Mouse (Mus musculus): ENCODE data around the gene Gclm. TPM values are rescaled to one million over a fixed set of nuclear protein-coding genes. Genes with fewer than 3 reads are reported as not detected.
"Not testable (repeated sequence)": the region's sequence is repeated elsewhere in the genome, so short reads cannot be mapped to it uniquely, and the experiment has no call there.

The Gclm gene
- total and polyA plus RNA-seq, 3 experiments, result 115 to 491 (median 394) TPM

GRCm38 (mm10) chr3:122246986-122247767, 1.8 kb downstream of the Gclm start:
- peak; percentile 58 for ATAC-seq (ENCODE audit: extremely low read depth, insufficient number of reproducible peaks, low FRiP score, poor library complexity, severe bottlenecking)
- DNase-seq (ENCODE audit: low spot score), result peak; percentile 37
- peaks cover 50% of the 10 kb centered on the region for H3K4me1 ChIP-seq (ENCODE audit: insufficient read depth, low read depth, low read length)
- no peaks in the 10 kb centered on the region for H3K9me3 ChIP-seq (replicated peaks)
- H3K36me3 ChIP-seq (replicated peaks), result peaks cover 33% of the 10 kb centered on the region
- TF ChIP-seq POLR2AphosphoS5 (IDR thresholded peaks at IDR 0.05; ENCODE audit: insufficient replicate concordance, low read depth, low read length), result no peak
- peak; percentile 63 for TF ChIP-seq TAL1 (conservative IDR thresholded peaks at IDR 0.05; ENCODE audit: low read depth, low read length)
- H3K4me3 ChIP-seq (ENCODE audit: low read depth, low read length), result peak overlapping the region; percentile 96
- H3K27me3 ChIP-seq (ENCODE audit: insufficient read depth, low read length), result no peaks in the 10 kb centered on the region

- peaks cover 51% of the 10 kb centered on the region for H3K4me1 ChIP-seq (ENCODE audit: insufficient read depth, low read depth, low read length)
- no peak for DNase-seq (ENCODE audit: low spot score)
- no peaks in the 10 kb centered on the region for H3K27me3 ChIP-seq (ENCODE audit: insufficient read depth, low read length)
- H3K9me3 ChIP-seq (replicated peaks), result no peaks in the 10 kb centered on the region
- peaks cover 37% of the 10 kb centered on the region for H3K36me3 ChIP-seq (replicated peaks)
- TF ChIP-seq GATA1 (IDR thresholded peaks at IDR 0.05; ENCODE audit: borderline replicate concordance, low read length), result no peak
- no peak for TF ChIP-seq TAL1 (conservative IDR thresholded peaks at IDR 0.05; ENCODE audit: low read depth, low read length)
- TF ChIP-seq CTCF (IDR thresholded peaks at IDR 0.05; ENCODE audit: low read depth, low read length), result no peak
- TF ChIP-seq POLR2AphosphoS5 (IDR thresholded peaks at IDR 0.05; ENCODE audit: insufficient replicate concordance, low read depth, low read length), result no peak
- no peak for TF ChIP-seq GATA2 (IDR thresholded peaks at IDR 0.05; ENCODE audit: borderline replicate concordance, low read depth, low read length)
- peak; percentile 16 for ATAC-seq (ENCODE audit: extremely low read depth, insufficient number of reproducible peaks, low FRiP score, poor library complexity, severe bottlenecking)
- peak overlapping the region; percentile 96 for H3K4me3 ChIP-seq (ENCODE audit: low read depth, low read length)
Measured at GRCm38 (mm10) chr3:122247768-122248100, 2.4 kb downstream of the Gclm start.

- Histone ChIP-seq H3K4me1 (ENCODE audit: insufficient read depth, low read depth, low read length) (peaks cover 50% of the 10 kb centered on the region), H3K4me3 (ENCODE audit: low read depth, low read length) (no peak overlapping the region), H3K27me3 (ENCODE audit: insufficient read depth, low read length) (no peaks in the 10 kb centered on the region), H3K9me3 (replicated peaks) (no peaks in the 10 kb centered on the region), H3K36me3 (replicated peaks) (peaks cover 72% of the 10 kb centered on the region)
- ATAC-seq (ENCODE audit: extremely low read depth, insufficient number of reproducible peaks, low FRiP score, poor library complexity, severe bottlenecking) (no peak), DNase-seq (ENCODE audit: low spot score) (no peak)
- TF ChIP-seq POLR2AphosphoS5 (IDR thresholded peaks at IDR 0.05; ENCODE audit: insufficient replicate concordance, low read depth, low read length) (no peak), CTCF (IDR thresholded peaks at IDR 0.05; ENCODE audit: low read depth, low read length) (no peak), TAL1 (conservative IDR thresholded peaks at IDR 0.05; ENCODE audit: low read depth, low read length) (no peak)
Measured at GRCm38 (mm10) chr3:122252466-122253253, 7.3 kb downstream of the Gclm start.

- not testable (repeated sequence) for DNase-seq (ENCODE audit: low spot score); ATAC-seq (ENCODE audit: extremely low read depth, insufficient number of reproducible peaks, low FRiP score, poor library complexity, severe bottlenecking); H3K9me3 ChIP-seq (replicated peaks); H3K4me3 ChIP-seq (ENCODE audit: low read depth, low read length); H3K27me3 ChIP-seq (ENCODE audit: insufficient read depth, low read length)
- Histone ChIP-seq H3K36me3 (replicated peaks) (peaks cover 79% of the 10 kb centered on the region), H3K4me1 (ENCODE audit: insufficient read depth, low read depth, low read length) (peaks cover 47% of the 10 kb centered on the region)
Measured at GRCm38 (mm10) chr3:122254050-122254449, 8.7 kb downstream of the Gclm start.

GRCm38 (mm10) chr3:122269986-122270385, 24.6 kb downstream of the Gclm start:
- peaks cover 43% of the 10 kb centered on the region for H3K36me3 ChIP-seq (replicated peaks)
- H3K27me3 ChIP-seq (ENCODE audit: insufficient read depth, low read length), result no peaks in the 10 kb centered on the region
- ATAC-seq (ENCODE audit: extremely low read depth, insufficient number of reproducible peaks, low FRiP score, poor library complexity, severe bottlenecking) (no peak), DNase-seq (ENCODE audit: low spot score) (no peak)
- H3K9me3 ChIP-seq (replicated peaks), result no peaks in the 10 kb centered on the region
- H3K4me1 ChIP-seq (ENCODE audit: insufficient read depth, low read depth, low read length), result peaks cover 16% of the 10 kb centered on the region
- no peak overlapping the region for H3K4me3 ChIP-seq (ENCODE audit: low read depth, low read length)
- TF ChIP-seq POLR2AphosphoS5 (IDR thresholded peaks at IDR 0.05; ENCODE audit: insufficient replicate concordance, low read depth, low read length) (no peak), TAL1 (conservative IDR thresholded peaks at IDR 0.05; ENCODE audit: low read depth, low read length) (no peak), GATA2 (IDR thresholded peaks at IDR 0.05; ENCODE audit: borderline replicate concordance, low read depth, low read length) (no peak), GATA1 (IDR thresholded peaks at IDR 0.05; ENCODE audit: borderline replicate concordance, low read length) (no peak), CTCF (IDR thresholded peaks at IDR 0.05; ENCODE audit: low read depth, low read length) (no peak)

GRCm38 (mm10) chr3:122272565-122272964, 27.2 kb downstream of the Gclm start:
- DNase-seq (ENCODE audit: low spot score); H3K4me3 ChIP-seq (ENCODE audit: low read depth, low read length); H3K9me3 ChIP-seq (replicated peaks); ATAC-seq (ENCODE audit: extremely low read depth, insufficient number of reproducible peaks, low FRiP score, poor library complexity, severe bottlenecking); H3K27me3 ChIP-seq (ENCODE audit: insufficient read depth, low read length): not testable (repeated sequence)
- H3K36me3 ChIP-seq (replicated peaks), result peaks cover 49% of the 10 kb centered on the region
- H3K4me1 ChIP-seq (ENCODE audit: insufficient read depth, low read depth, low read length), result peaks cover 35% of the 10 kb centered on the region

All from G1E (cell line).